Mouse (Mus musculus) liver (tissue): ENCODE data around the gene Lyz1.
"Not testable (repeated sequence)": the region's sequence is repeated elsewhere in the genome, so short reads cannot be mapped to it uniquely, and the experiment has no call there.

Source experiments
- DNase-seq: peaks from one replicate; pipeline ENCODE4 v3.0.0-alpha.2; 2020; ENCODE audit warnings: mixed read lengths

The Lyz1 gene

DNA sequence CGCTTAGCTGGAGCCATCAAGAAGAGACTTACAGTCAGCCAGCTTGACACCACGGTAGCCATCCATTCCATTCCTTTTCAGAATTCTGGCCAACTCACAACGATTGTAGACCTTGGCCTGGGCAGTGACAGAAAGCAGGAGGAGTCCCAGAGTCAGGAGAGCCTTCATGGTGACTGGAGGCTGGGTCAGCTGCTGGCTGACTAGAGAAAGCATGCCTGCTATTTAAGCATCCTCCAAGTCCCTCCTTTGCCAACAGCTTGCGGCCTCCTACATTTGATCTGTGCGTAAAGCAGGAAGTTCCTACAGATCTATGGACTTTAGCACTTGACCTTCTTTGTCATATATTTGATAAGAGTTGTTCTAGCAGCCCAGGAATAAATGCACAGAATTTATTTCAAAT, at the start of gene Lyz1:
TSS of gene Lyz1 (minus strand) at position 198 of the 400 bp plus-strand sequence.
- DNase-seq: no peak

DNA sequence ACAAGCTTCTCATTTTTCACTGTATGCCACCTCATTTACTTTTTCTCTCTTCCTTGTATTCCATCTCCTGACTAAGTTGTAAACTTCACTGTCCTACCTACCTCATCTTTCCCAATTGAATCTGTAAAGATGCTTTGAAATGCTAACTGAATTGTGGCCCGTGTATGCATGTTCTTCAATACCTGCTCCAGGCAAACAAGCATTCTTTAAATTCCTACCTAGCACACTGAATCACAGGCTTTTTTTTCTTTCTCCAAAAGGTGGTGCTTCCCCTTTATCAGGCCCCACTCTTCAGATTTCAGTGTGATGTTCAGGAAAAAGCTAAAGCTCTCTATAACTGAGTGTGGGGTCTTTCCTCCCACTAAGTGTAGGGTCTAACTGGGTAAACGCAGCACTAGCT, 49.7 kb upstream of the Lyz1 start:
- no peak for DNase-seq

DNA sequence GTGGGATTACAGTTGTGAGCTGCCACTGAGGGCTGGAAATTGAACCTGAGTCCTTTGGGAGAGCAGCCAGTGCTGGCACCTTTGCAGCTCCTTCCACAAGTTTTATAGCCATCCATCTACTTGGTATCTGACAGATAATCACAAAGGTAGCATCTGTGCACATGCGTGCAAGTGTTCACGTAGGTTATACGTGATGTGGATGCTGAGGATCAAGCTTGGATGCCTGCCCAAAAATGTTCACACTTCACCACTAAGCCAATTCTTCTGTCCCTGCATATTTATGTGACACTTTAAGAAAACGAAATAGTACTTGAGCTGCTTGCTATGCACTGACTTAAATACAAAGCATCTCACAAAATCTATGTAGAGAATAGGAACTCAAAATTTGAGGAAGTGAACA, 48.4 kb upstream of the Lyz1 start:
- DNase-seq: no peak

DNA sequence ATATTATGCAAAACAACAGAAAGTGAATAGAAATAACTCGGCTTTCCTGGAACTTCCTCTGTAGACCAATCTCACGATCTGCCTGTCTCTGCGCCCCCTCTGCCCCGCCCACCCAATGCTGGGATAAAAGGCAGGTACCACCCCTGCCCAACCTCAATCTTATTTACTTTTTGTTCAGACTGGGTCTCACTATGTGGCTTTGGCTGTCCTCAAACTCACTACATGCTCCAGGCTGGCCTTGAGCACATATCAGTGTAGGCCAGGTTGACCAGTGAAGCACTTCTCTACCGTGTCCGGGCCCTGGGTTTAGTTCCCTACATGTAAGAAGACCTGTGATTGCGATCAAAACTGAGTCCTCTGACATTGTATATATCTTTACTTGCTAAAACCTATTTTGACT, 46.6 kb upstream of the Lyz1 start:
- no peak for DNase-seq

DNA sequence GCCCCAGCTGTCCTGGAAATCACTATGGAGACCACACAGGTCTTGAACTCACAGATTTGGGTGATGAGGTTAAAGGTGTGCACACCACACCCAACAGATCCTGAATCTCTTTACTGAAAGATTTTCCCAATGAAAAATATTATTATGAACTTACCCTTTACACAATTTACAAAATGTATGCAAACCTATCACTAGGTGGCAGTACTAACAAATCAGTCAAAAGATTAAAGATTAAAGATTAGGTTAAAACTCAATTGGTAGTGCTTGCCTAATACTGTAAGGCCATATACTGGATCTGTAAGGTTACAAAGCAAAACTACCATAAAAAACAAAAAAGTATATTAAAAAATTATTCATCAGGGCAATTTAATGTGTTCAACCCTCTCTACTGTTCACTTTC, 45.3 kb upstream of the Lyz1 start:
- no peak for DNase-seq

DNA sequence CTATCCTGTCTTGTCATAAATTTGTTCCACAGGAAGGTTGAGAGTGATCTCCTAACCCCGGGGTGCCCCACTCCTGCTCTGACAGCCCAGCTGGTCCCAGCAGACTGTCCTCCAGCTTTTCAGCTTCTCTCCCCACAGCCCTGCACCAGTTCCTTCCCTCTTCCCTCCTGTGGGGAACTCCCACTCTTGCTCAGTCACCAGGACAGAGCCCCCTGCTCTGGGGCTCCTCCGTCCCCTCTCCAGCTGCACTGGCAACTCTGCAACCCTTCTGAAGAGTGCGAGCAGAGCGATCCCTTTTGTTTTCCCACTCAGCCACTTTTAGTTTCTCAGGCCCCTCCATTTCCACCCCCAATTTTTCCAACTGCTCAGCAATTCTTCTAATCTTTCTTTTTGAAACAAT, 43.0 kb upstream of the Lyz1 start:
- no peak for DNase-seq

DNA sequence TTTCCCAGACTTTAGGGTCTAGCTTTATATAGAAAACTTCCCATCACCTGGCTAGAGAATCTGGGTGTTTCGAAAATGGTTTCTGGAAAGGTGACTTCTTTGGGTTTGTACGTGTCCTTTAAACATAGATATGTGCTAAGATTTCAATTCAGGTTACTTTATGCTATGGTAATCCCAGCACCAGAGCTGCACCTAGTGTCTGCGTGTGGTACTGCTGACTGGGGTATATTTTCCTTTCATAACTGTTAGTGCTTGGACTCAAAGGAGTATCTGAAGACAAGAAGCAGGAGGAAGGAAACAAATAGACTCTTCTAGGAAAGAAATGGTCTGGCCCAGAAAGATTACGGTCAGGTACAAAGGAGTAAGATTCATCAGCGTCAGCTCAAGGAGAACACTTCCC, 37.9 kb upstream of the Lyz1 start:
- DNase-seq: no peak

DNA sequence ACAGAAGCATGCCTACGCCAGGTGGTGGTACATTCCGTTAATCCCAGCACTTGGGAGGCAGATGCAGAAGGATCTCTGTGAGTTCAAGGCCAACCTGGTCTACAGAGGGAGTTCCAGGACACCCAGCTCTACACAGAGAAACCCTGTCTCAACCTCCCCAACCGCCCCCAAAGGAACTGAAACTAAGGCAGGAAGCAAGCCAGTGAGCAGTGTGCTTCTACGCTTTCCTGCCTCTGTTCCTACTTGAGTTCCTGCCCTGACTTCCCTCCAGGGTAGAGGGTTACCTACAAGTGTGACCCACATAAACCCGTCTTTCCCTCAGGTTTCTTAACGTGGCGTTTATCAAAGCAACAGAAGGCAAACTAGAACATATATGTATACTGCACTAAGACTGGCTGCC, 31.1 kb upstream of the Lyz1 start:
- DNase-seq: no peak

DNA sequence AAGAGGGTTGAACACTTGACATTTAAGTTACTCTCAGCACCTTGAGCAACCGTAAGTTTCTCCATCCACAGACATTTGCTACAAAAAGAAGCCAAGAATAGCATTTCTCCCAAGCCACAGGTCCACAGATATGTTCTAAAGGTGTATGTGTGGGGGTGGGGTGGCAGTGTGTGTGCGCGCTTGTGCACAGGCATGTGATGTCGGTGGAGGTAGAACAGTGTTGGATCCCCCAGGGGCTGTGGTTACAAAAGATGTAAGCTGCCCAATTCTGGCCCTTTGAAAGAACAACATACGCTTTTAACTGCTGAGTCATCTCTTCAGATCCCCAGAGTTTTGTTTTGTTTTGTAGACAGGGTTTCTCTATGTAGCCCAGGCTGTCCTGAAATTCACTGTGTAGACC, 30.0 kb upstream of the Lyz1 start:
- DNase-seq: no peak

DNA sequence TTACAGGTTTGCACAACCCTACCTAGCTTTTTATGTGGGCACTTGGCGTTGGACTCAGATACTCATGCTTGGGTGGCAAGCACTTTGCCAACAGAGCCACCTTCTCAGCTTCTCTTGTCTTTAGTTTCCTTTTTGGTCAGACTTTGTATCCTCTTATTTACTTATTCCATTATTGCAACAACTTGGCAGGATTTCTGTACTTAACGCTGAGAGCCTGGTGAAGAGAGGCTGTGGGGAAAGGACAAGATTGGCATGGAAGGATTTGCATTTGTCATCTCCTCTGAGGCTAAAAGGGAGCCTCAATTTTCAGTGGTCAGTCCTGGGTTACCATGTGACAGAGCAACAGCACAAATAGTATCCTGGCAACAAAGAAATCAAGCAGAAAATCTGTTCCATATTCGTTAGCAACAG, 27.9 kb upstream of the Lyz1 start:
- no peak for DNase-seq

DNA sequence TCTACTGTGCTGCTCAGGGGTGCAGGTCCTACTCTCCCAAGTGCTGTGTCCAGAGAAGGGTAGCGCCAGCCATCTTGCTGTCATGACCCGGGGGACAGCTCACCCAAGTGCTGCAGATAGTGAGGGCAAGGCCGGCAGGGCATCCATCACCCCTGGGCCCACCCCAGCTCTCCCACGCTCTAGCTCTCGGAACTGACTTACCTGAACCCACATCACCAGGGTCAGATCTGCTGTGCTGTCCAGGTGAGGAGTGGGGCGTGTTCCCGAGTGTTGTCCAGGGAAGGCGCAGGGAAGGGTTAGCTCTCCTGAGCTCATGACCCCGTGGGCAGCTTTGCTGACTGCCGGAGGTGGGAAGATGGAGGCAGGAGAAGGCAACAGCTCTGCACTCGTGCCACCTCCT, 23.7 kb upstream of the Lyz1 start:
- no peak for DNase-seq

DNA sequence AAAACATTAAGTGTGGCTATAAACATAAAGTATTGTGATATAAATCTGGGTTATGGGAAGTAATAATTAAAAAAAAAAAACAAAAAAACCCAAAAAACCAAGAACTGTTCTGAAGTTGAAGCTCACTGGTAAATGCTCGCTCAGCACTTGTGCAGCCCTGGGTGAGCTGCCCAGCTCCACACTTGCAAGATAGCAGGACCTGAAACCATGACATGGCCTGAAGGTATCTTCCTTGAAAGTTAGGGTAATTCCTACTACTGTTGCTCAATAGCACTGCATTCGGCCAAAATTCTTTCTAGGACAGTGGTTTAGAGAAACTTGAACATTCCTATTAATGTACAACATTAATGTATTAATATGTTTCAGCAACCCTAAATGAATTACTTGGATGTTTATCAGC, 20.5 kb upstream of the Lyz1 start:
- no peak for DNase-seq

DNA sequence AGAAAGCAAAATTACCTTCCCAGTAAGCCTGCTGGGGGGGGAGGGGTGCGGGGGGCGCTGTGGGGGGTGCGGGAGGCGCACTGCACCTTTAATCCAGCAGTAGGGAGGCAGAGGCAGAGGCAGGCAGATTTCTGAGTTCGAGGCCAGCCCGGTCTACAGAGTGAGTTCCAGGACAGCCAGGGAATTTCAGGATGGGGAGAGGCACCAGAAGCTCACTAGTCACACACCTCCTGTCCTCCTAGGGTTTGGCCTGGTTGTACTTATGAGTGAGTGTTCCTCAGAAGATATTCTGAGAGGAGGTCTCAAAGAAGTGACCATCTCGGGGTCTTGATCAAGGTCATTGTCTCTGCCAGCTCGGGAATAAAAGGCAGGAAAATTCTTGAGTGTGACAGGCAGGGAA, 19.5 kb upstream of the Lyz1 start:
- DNase-seq: no peak

DNA sequence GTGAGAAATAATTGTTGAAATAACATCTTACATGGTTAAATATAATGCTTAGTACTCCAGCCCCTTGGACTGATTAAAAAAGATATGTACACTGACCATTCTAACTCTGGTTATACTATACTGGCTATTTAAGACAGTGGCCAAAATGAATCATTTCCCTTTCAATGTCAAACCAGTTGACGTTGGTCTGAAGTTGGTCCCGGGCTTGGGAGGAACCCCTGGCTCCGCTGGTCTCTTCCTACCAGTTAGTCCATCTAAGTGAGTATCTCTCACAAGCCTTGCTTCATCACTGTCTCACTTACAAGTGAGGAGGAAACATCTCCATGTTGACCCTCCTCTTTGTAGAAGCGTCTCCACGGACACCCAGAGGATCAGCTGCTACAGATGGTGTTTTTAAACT, 11.7 kb upstream of the Lyz1 start:
- no peak for DNase-seq

DNA sequence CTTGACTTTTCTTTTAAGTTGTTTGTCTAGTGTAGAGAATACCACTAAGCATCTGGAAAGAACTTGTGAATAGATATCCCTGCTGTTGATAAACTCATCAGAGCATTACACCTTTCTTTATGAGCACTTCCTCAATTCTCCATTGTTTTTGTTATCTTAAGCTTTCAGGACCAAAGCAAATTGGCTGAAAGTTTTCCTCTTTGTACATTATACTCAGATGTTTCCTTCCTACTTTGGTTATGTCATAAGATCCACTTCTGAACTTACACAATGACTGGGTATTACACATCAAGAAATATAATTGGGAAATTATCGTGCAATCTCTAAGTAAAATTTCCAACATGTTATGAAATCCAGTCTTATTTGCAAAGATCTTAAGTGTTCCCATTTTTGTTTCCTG, 9.0 kb upstream of the Lyz1 start:
- no peak for DNase-seq

DNA sequence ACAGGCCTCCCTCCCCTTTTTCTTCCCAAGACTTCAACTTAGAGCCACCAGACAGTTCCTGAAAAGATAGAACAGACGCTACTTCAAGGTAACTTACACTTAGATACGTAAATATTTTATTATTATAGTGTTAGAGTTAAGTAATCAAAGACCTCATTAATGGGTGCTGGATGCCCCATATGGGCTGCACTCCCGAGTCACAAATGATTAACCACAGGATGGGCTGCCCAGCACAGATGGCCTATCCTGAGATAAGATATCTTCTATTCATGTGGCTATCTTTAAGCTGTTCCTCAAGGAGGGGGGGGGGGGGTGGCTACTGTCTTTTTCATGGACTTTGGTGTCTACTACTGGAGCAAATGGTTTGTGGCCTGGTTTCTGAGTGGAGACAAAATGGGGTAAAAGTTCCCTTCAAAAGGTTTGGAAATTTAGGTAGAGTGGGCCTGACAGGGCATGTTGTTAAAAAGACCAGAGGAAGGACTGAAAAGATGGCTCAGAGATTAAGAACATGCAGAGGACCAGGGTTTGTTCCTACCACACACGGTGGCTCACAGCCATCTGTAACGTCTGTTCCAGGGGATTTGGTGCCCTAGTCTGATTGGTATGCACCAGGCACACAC, 7.3 kb upstream of the Lyz1 start:
- no peak for DNase-seq

DNA sequence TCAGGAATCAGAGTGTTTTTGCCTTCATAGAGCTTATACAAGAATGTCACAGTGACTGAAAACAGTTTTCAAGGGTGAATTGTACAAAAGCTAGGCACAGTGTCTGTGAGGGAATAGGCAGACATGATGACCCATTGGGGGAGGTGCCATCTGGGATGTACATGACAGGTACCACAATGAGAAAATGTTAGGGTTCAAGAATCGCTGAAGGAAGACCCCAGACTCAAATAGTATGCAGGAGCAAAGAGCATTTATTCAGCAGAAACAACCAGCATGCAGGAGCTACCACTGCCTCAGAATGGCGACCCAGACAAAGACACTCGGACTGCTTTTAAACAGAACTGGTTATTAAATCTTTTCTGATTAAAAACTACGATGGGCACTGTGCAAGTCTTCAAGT, 6.4 kb upstream of the Lyz1 start:
- DNase-seq: no peak

DNA sequence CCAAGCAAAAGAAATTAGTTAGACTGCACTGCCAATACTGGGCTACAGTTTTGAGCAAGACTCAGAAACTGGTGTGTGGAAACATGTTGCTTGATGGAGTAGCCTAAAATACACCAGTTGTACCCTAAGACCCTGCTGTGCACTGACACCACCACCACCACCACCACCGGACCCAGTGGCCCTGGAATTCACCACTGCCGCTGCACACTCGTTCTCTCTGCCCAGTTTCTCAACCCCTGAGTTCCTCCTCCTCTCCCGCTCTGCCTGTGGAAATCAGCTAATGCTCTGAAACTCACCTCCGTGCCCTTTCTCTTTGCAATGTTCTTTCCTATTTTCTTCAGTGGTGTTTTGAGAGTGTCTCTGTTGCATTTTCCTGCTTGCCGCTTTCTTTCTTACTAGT, 5.7 kb upstream of the Lyz1 start:
- DNase-seq: no peak

DNA sequence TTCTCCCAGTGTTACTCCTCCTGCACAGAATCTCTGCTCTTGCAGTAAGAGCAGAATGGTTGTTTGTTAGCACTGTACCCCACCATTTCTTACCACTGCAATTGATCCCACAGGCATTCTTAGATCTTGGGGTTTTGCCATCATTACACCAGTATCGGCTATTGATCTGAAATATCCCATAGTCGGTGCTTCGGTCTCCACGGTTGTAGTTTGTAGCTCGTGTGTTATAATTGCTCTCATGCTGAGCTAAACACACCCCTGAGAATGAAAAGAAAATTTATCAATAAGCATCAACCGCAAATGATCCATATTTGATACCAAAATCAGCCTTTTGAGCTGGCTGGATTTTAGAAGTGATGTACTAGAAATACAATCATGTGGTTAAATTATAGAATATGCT, 1.7 kb downstream of the Lyz1 start:
- DNase-seq: not testable (repeated sequence)

DNA sequence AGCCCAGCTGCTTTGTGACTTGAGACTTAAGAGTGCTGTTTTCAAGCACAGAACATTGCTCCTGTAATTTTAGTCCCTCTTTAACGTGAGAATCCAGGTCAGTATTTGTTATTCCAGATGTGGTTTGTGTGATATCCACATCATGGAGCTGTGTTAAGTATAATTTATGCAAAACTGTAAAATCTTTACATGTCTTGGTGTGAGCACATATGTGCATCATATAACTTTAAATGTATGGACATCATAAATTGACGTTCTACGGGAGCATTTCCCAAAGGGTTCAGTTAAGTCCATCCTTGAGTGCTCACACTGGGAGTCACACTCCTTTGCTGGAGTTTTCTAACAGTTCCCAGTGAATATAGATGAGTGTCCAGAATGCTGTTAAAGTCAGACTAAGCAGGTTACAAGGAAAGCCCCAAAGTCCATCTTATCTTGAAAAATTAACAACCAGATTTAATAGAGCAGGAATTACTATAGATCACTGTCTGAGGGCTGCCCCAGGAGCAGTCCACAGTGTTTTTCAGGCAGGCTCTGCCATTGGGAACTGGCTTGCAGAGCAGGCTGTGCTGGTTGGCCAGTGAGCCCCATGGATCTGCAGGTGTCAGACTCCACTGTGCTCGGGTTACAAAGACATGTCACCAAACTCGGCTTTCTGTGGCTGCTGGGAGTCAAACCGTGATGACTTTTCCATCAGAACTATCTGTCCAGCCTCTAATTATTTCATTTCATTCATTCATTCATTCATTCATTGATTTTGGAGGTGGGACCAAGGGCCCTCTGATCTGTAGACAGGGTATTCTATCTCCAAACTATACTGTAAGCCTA, 2.4 kb downstream of the Lyz1 start:
- DNase-seq: no peak

DNA sequence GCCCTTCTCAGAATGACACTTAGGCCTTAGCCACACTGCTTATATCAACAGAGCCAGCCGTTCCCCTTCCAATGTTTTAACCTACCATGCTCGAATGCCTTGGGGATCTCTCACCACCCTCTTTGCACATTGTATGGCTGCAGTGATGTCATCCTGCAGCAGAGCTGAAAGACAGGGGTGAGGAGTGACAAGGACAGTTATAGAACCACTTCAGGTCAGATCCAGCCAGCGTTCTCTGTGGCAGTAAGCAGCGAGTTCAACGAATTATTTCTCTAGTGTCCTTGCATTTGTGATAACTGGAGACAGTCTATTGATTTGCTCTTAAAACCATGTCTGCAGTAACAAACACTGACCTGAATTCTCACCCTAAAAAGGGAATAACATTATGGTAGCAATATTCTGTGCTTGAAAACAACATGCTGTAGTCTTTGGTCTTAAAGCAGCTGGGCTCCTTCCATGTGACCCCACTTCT, 3.6 kb downstream of the Lyz1 start:
- not testable (repeated sequence) for DNase-seq

DNA sequence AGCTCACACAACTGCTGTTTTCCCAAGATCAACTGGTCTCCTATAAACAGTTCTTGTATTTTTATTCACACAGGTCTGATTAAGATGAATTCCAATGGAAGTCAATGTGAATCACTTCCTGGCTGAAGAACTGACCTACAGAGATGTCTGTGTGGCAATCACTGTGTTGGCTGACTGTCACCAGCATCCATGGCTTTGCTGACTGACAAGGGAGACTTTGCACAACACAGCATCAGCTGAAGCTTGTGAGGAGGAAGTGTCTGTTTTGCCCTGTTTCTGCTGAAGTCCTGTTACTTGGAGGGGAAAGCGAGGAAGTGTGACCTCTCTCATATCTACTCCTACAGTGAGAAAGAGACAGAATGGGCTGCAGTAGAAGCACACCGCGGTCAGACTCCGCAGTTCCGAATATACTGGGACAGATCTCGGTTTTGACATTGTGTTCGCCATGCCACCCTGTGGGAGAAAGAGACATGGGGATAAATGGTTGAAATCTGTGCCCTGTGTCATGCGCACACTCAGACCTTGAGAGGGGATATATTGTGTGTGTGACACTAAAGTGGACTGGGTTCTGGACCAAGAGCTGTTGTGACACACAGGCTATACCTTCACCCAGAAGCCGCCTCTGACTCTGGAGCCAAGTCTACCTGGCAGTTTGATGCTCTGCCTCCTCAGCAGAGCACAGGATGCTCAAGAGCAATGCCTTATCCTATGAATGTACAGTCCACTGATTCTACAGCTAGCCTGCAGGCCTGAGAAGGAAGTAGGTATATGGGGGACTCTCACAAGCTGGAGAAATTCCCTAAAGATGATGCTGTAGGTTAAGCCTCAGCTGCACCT, 4.3 kb downstream of the Lyz1 start:
- no peak for DNase-seq

DNA sequence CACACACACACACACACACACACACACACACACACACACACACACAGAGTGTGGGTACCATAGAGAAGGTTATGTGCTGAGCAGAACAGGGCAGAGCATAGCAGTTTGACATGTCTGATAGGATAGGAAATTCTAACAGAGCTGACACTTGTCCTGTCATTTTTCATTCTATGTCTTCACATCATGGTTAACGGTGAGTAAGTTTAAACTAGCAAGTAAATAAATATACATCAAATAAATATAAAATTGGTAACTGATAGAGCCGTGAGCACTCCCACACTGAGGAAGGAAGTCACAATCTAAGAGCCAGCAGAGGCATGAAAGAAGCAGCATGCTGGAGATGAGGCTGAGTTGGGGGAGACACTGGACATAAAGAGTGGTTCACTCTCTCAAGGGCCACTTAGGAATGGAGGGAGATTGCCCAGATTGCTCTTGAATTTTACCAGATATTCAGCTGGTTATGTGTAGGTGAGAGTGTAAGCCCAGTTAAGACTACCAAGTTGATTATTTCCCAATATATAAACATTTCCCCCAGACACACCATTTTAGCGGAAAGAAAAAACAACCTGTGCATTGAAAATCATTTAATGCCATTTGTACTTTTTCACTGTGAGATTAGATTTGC, 5.3 kb downstream of the Lyz1 start:
- no peak for DNase-seq
